ENCODE assay signal across 24 mouse cellular contexts in genomic region chr10:40736172-40736571, GRCm38 (mm10). TPM values are rescaled to one million over a fixed set of nuclear protein-coding genes. Genes with fewer than 3 reads are reported as not detected.
DNase-seq lines count a peak whose midpoint lies in the region; ATAC-seq and TF ChIP-seq lines count a peak whose summit lies in the region.
"Had no signal": no experiment of that assay in that cellular context is flagged by ENCODE, and none has a peak within 500 bp of the region (broad histone marks: within the 10 kb centered on the region; RNA-seq: fewer than 3 reads in every experiment).

No protein-coding gene starts in this region.

- H3K9me3 ChIP-seq in forebrain, embryonic 13.5 days (replicated peaks), result no peaks in the 10 kb centered on the region
- no peaks in the 10 kb centered on the region for H3K9me3 ChIP-seq in forebrain, embryonic 11.5 days (ENCODE audit: control insufficient read depth, low read length)
- H3K9me3 ChIP-seq in intestine, embryonic 14.5 days (ENCODE audit: control insufficient read depth, low read length), result no peaks in the 10 kb centered on the region
- H3K9me3 ChIP-seq in intestine, postnatal 0 days (ENCODE audit: control insufficient read depth), result no peaks in the 10 kb centered on the region
- no peaks in the 10 kb centered on the region for H3K9me3 ChIP-seq in midbrain, embryonic 12.5 days
- no peaks in the 10 kb centered on the region for H3K9me3 ChIP-seq in midbrain, embryonic 14.5 days (ENCODE audit: control insufficient read depth, low read length)
- no peaks in the 10 kb centered on the region for H3K9me3 ChIP-seq in midbrain, embryonic 16.5 days (replicated peaks; ENCODE audit: control insufficient read depth, low read length, poor library complexity, severe bottlenecking)
- H3K9me3 ChIP-seq: forebrain, embryonic 10.5 days; forebrain, embryonic 15.5 days; G1E; heart, embryonic 13.5 days had no signal

- H3K4me2 ChIP-seq in forebrain, embryonic 13.5 days, result no peak overlapping the region
- H3K4me2 ChIP-seq in forebrain, embryonic 11.5 days (ENCODE audit: low read depth, low read length, severe bottlenecking), result no peak overlapping the region
- no peak overlapping the region for H3K4me2 ChIP-seq in intestine, embryonic 14.5 days (ENCODE audit: low read length)
- no peak overlapping the region for H3K4me2 ChIP-seq in intestine, postnatal 0 days (replicated peaks; ENCODE audit: low read depth)
- no peak overlapping the region for H3K4me2 ChIP-seq in midbrain, embryonic 12.5 days (replicated peaks)
- no peak overlapping the region for H3K4me2 ChIP-seq in midbrain, embryonic 14.5 days (ENCODE audit: low read length)
- no peak overlapping the region for H3K4me2 ChIP-seq in midbrain, embryonic 16.5 days (ENCODE audit: low read length)
- H3K4me2 ChIP-seq: forebrain, embryonic 15.5 days had no signal

- no peaks in the 10 kb centered on the region for H3K27me3 ChIP-seq in forebrain, embryonic 13.5 days
- H3K27me3 ChIP-seq in forebrain, embryonic 11.5 days (ENCODE audit: control insufficient read depth, insufficient read depth, low read length), result no peaks in the 10 kb centered on the region
- H3K27me3 ChIP-seq in intestine, embryonic 14.5 days (replicated peaks; ENCODE audit: control insufficient read depth, insufficient read depth, low read length), result no peaks in the 10 kb centered on the region
- no peaks in the 10 kb centered on the region for H3K27me3 ChIP-seq in intestine, postnatal 0 days (replicated peaks; ENCODE audit: control insufficient read depth, insufficient read depth, low read length)
- H3K27me3 ChIP-seq in midbrain, embryonic 12.5 days, result no peaks in the 10 kb centered on the region
- H3K27me3 ChIP-seq in midbrain, embryonic 14.5 days (ENCODE audit: control insufficient read depth, insufficient read depth, low read length), result no peaks in the 10 kb centered on the region
- no peaks in the 10 kb centered on the region for H3K27me3 ChIP-seq in midbrain, embryonic 16.5 days (ENCODE audit: control insufficient read depth, insufficient read depth, low read depth, low read length)
- H3K27me3 ChIP-seq: CH12.LX; forebrain, embryonic 15.5 days; heart, embryonic 13.5 days had no signal

- DNase-seq in forebrain, embryonic 11.5 days (ENCODE audit: low spot score), result no peak
- DNase-seq in intestine, embryonic 14.5 days (ENCODE audit: low spot score), result peak; percentile 43
- no peak for DNase-seq in midbrain, embryonic 14.5 days
- DNase-seq in layer of hippocampus, postnatal 36 days, result no peak
- DNase-seq: adrenal gland, postnatal 10 days; adrenal gland, postnatal 36 days; cerebellum, adult 18-20 months; cerebellum, adult 9-10 months; cerebellum, postnatal 14 days; gastrocnemius, postnatal 25 days; heart, adult 18-20 months had no signal

- TF ChIP-seq CTCF in intestine, postnatal 0 days (IDR thresholded peaks at IDR 0.05; ENCODE audit: low read depth), result no peak

- H3K4me3 ChIP-seq in forebrain, embryonic 13.5 days, result no peak overlapping the region
- no peak overlapping the region for H3K4me3 ChIP-seq in forebrain, embryonic 11.5 days (ENCODE audit: low read depth, low read length)
- H3K4me3 ChIP-seq in intestine, embryonic 14.5 days (ENCODE audit: low read depth, low read length), result no peak overlapping the region
- no peak overlapping the region for H3K4me3 ChIP-seq in intestine, postnatal 0 days (ENCODE audit: low read depth, low read length)
- no peak overlapping the region for H3K4me3 ChIP-seq in midbrain, embryonic 12.5 days
- H3K4me3 ChIP-seq in midbrain, embryonic 14.5 days (replicated peaks; ENCODE audit: low read depth, low read length), result no peak overlapping the region
- no peak overlapping the region for H3K4me3 ChIP-seq in midbrain, embryonic 16.5 days (ENCODE audit: low read depth, low read length)
- H3K4me3 ChIP-seq: forebrain, embryonic 10.5 days; forebrain, embryonic 15.5 days; heart, embryonic 13.5 days had no signal

- 0 out of 2 replicates have a peak, but pooled peaks have one; percentile 24 for ATAC-seq in forebrain, embryonic 13.5 days
- no peak for ATAC-seq in forebrain, embryonic 11.5 days (replicated peaks; ENCODE audit: low FRiP score)
- no peak for ATAC-seq in intestine, embryonic 14.5 days (replicated peaks; ENCODE audit: low FRiP score, low TSS enrichment, low read depth)
- no peak for ATAC-seq in intestine, postnatal 0 days
- ATAC-seq in midbrain, embryonic 12.5 days (ENCODE audit: low FRiP score, low read depth), result peak; percentile 54; the same call in 1 of the 2 replicates
- ATAC-seq in midbrain, embryonic 14.5 days (ENCODE audit: low FRiP score, low TSS enrichment), result no peak; the same call in 1 of the 2 replicates
- ATAC-seq in midbrain, embryonic 16.5 days, result peak; percentile 21; the same call in 1 of the 2 replicates
- ATAC-seq: forebrain, embryonic 15.5 days; hindbrain, postnatal 0 days; Patski had no signal

- no peaks in the 10 kb centered on the region for H3K36me3 ChIP-seq in forebrain, embryonic 13.5 days (ENCODE audit: poor library complexity, severe bottlenecking)
- H3K36me3 ChIP-seq in forebrain, embryonic 11.5 days (ENCODE audit: control insufficient read depth, insufficient read depth, low read length), result no peaks in the 10 kb centered on the region
- no peaks in the 10 kb centered on the region for H3K36me3 ChIP-seq in intestine, embryonic 14.5 days (ENCODE audit: control insufficient read depth, insufficient read depth, low read length)
- no peaks in the 10 kb centered on the region for H3K36me3 ChIP-seq in intestine, postnatal 0 days (ENCODE audit: control insufficient read depth, insufficient read depth)
- no peaks in the 10 kb centered on the region for H3K36me3 ChIP-seq in midbrain, embryonic 12.5 days
- H3K36me3 ChIP-seq in midbrain, embryonic 14.5 days (ENCODE audit: control insufficient read depth, insufficient read depth, low read length), result no peaks in the 10 kb centered on the region
- no peaks in the 10 kb centered on the region for H3K36me3 ChIP-seq in midbrain, embryonic 16.5 days (ENCODE audit: control insufficient read depth, insufficient read depth, low read length)
- H3K36me3 ChIP-seq: forebrain, embryonic 10.5 days; forebrain, embryonic 15.5 days; G1E; heart, embryonic 13.5 days had no signal

- H3K9ac ChIP-seq in forebrain, embryonic 13.5 days, result no peak overlapping the region
- no peak overlapping the region for H3K9ac ChIP-seq in forebrain, embryonic 11.5 days (ENCODE audit: low read length)
- no peak overlapping the region for H3K9ac ChIP-seq in intestine, embryonic 14.5 days (ENCODE audit: low read length)
- no peak overlapping the region for H3K9ac ChIP-seq in intestine, postnatal 0 days (ENCODE audit: low read depth, low read length)
- H3K9ac ChIP-seq in midbrain, embryonic 12.5 days (replicated peaks), result no peak overlapping the region
- no peak overlapping the region for H3K9ac ChIP-seq in midbrain, embryonic 14.5 days (replicated peaks; ENCODE audit: low read length)
- H3K9ac ChIP-seq in midbrain, embryonic 16.5 days (ENCODE audit: low read depth, low read length), result no peak overlapping the region
- H3K9ac ChIP-seq: forebrain, embryonic 15.5 days; heart, embryonic 13.5 days; hindbrain, embryonic 14.5 days had no signal

- no peak overlapping the region for H3K27ac ChIP-seq in forebrain, embryonic 13.5 days
- no peak overlapping the region for H3K27ac ChIP-seq in forebrain, embryonic 11.5 days (ENCODE audit: low read depth, low read length)
- no peak overlapping the region for H3K27ac ChIP-seq in intestine, embryonic 14.5 days (ENCODE audit: low read depth)
- no peak overlapping the region for H3K27ac ChIP-seq in intestine, postnatal 0 days (ENCODE audit: low read depth, low read length)
- no peak overlapping the region for H3K27ac ChIP-seq in midbrain, embryonic 12.5 days (replicated peaks)
- no peak overlapping the region for H3K27ac ChIP-seq in midbrain, embryonic 14.5 days (replicated peaks; ENCODE audit: low read depth, low read length)
- no peak overlapping the region for H3K27ac ChIP-seq in midbrain, embryonic 16.5 days (ENCODE audit: low read length)
- H3K27ac ChIP-seq: forebrain, embryonic 10.5 days; forebrain, embryonic 15.5 days; hindbrain, postnatal 0 days had no signal

- WGBS in forebrain, embryonic 13.5 days, result 84% methylated on average over 6 of the region's 6 CpGs
- WGBS in forebrain, embryonic 11.5 days, result 87% methylated on average over 6 of the region's 6 CpGs
- 85% methylated on average over 6 of the region's 6 CpGs for WGBS in intestine, embryonic 14.5 days
- 84% methylated on average over 6 of the region's 6 CpGs for WGBS in intestine, postnatal 0 days
- 69% methylated on average over 6 of the region's 6 CpGs for WGBS in midbrain, embryonic 12.5 days
- 70% methylated on average over 6 of the region's 6 CpGs for whole genome bisulfite sequencing in midbrain, embryonic 14.5 days
- 75% methylated on average over 6 of the region's 6 CpGs for WGBS in midbrain, embryonic 16.5 days

- H3K4me1 ChIP-seq in forebrain, embryonic 13.5 days, result 0 out of 2 replicates have a peak, but pooled peaks cover 4% of the 10 kb centered on the region
- no peaks in the 10 kb centered on the region for H3K4me1 ChIP-seq in forebrain, embryonic 11.5 days (replicated peaks; ENCODE audit: control insufficient read depth, insufficient read depth, low read length)
- H3K4me1 ChIP-seq in intestine, embryonic 14.5 days (replicated peaks; ENCODE audit: control insufficient read depth, insufficient read depth, low read length), result no peaks in the 10 kb centered on the region
- H3K4me1 ChIP-seq in intestine, postnatal 0 days (replicated peaks; ENCODE audit: control insufficient read depth, insufficient read depth, low read length), result no peaks in the 10 kb centered on the region
- no peaks in the 10 kb centered on the region; the same call in 1 of the 2 replicates for H3K4me1 ChIP-seq in midbrain, embryonic 12.5 days
- H3K4me1 ChIP-seq in midbrain, embryonic 14.5 days (ENCODE audit: control insufficient read depth, insufficient read depth, low read length), result peaks cover 13% of the 10 kb centered on the region
- H3K4me1 ChIP-seq in midbrain, embryonic 16.5 days (ENCODE audit: control insufficient read depth, insufficient read depth, low read length), result peaks cover 9% of the 10 kb centered on the region

RNA-seq across cellular contexts. Expression of gene Mettl24, which starts 53.1 kb away (rescaled TPM):
- polyA plus RNA-seq in forebrain, embryonic 13.5 days (2015; fragmentation: Nextera tagmentation; extraction: Ambion mirVana), result 0.21 and 0.34 TPM in 2 replicates
- polyA plus RNA-seq in forebrain, embryonic 11.5 days (2014; fragmentation: Nextera tagmentation; extraction: Ambion mirVana), result 0.52 and 1.2 TPM in 2 replicates
- 4.2 and 4.5 TPM in 2 replicates for polyA plus RNA-seq in intestine, embryonic 14.5 days (2014; fragmentation: Nextera tagmentation; extraction: Ambion mirVana)
- 1.7 and 1.9 TPM in 2 replicates for polyA plus RNA-seq in intestine, postnatal 0 days (2015; fragmentation: Nextera tagmentation; extraction: Ambion mirVana)
- 0.91 and 1.0 TPM in 2 replicates for polyA plus RNA-seq in midbrain, embryonic 12.5 days (2016; fragmentation: Nextera tagmentation; extraction: Ambion mirVana)
- 0.41 and 0.57 TPM in 2 replicates for polyA plus RNA-seq in midbrain, embryonic 14.5 days (2014; fragmentation: Nextera tagmentation; extraction: Ambion mirVana)
- polyA plus RNA-seq in midbrain, embryonic 16.5 days (2015; fragmentation: Nextera tagmentation; extraction: Ambion mirVana), result 0.72 and 0.78 TPM in 2 replicates
- total RNA-seq in layer of hippocampus, postnatal 36 days (2021), result 1 to 10 TPM; 1.9 to 3.0 TPM
- total RNA-seq: CH12.LX; G1E; hematopoietic stem cell, adult 5-6 weeks; hindbrain, postnatal 0 days had no signal
- polyA plus RNA-seq: G1E, Patski had no signal

Comparison
In these comparisons a context has a peak if more than half of its experiments do, and no peak if none do; other contexts are left out.
1. ATAC-seq: peak in forebrain, embryonic 13.5 days (single experiment), midbrain, embryonic 12.5 days (single experiment) and midbrain, embryonic 16.5 days (single experiment); none in forebrain, embryonic 11.5 days (single experiment), intestine, embryonic 14.5 days (single experiment), intestine, postnatal 0 days (single experiment) and midbrain, embryonic 14.5 days (single experiment).